Mouse (Mus musculus) kidney, embryonic 16.5 days (tissue): ENCODE results near the gene Chd3. TPM values are rescaled to one million over a fixed set of nuclear protein-coding genes. Genes with fewer than 3 reads are reported as not detected.
A peak's percentile ranks its signal among the peaks of the same experiment; 100 is the strongest.

Source experiments
- ATAC-seq: fragments of 200-750 bp; cut with Nextera tagmentation; 2 replicates; pipeline ENCODE4 v1.8.0; 2017; ENCODE audit warnings: moderate TSS enrichment; ENCODE audit not compliant: low FRiP score, low TSS enrichment
- H3K27ac ChIP-seq: fragments of 300-500 bp; sonication (generic); 2 replicates; pipeline ENCODE4 v1.5.1; 2014; ENCODE audit warnings: low read length
- H3K27me3 ChIP-seq: fragments of 300-500 bp; sonication (generic); 2 replicates; pipeline ENCODE4 v1.6.1; 2014; ENCODE audit warnings: low read length, control low read depth, mixed read lengths; ENCODE audit not compliant: insufficient read depth
- H3K36me3 ChIP-seq: fragments of 300-500 bp; sonication (generic); 2 replicates; pipeline ENCODE4 v1.6.1; 2014; ENCODE audit warnings: low read length, control low read depth, mixed read lengths; ENCODE audit not compliant: insufficient read depth
- H3K4me1 ChIP-seq: fragments of 300-500 bp; sonication (generic); 2 replicates; pipeline ENCODE4 v1.6.1; 2014; ENCODE audit warnings: low read length, control low read depth, mixed read lengths; ENCODE audit not compliant: insufficient read depth
- H3K4me2 ChIP-seq: fragments of 300-500 bp; sonication (generic); replicated peaks from 2 replicates; pipeline ENCODE4 v1.6.1; 2014; ENCODE audit warnings: low read depth, low read length
- H3K4me3 ChIP-seq: fragments of 300-500 bp; sonication (generic); 2 replicates; pipeline ENCODE4 v1.5.1; 2014; ENCODE audit warnings: mild to moderate bottlenecking, low read length
- H3K9ac ChIP-seq: fragments of 300-500 bp; sonication (generic); replicated peaks from 2 replicates; pipeline ENCODE4 v1.6.1; 2014; ENCODE audit warnings: low read length
- H3K9me3 ChIP-seq: fragments of 300-500 bp; sonication (generic); 2 replicates; pipeline ENCODE4 v1.6.1; 2016; ENCODE audit warnings: low read length, control low read depth
- WGBS: fragments of 180-500 bp; shearing (Covaris S2); extraction: QIAGEN DNeasy Blood & Tissue Kit; methylation state at CpG from one replicate; pipeline ENCODE4 v1.1.7; 2014; 5-methylcytosine and 5-hydroxymethylcytosine counted together
- polyA plus RNA-seq: library from polyadenylated mRNA; unstranded; fragments of >200 nt; fragmentation: Nextera tagmentation; extraction: Ambion mirVana; gene quantifications from 2 replicates; pipeline ENCODE4 v1.2.1, GENCODE M21; 2015

The Chd3 gene
- polyA plus RNA-seq, 1 experiment from 2014 or later, result 58.6 TPM

- ATAC-seq, result peak; percentile 10; the same call in 1 of the 2 replicates
- Histone ChIP-seq H3K27me3 (no peaks in the 10 kb centered on the region), H3K36me3 (peaks cover 12% of the 10 kb centered on the region), H3K4me2 (peak overlapping the region; percentile 76), H3K4me3 (peak overlapping the region; percentile 88), H3K4me1 (peaks cover 61% of the 10 kb centered on the region), H3K27ac (peak overlapping the region; percentile 100), H3K9ac (peak overlapping the region; percentile 100), H3K9me3 (no peaks in the 10 kb centered on the region)
- WGBS, result under 1% methylated on average over 22 of the region's 22 CpGs
Observed at GRCm38 (mm10) chr11:69367616-69368355, 1.4 kb downstream of the Chd3 start.

DNA sequence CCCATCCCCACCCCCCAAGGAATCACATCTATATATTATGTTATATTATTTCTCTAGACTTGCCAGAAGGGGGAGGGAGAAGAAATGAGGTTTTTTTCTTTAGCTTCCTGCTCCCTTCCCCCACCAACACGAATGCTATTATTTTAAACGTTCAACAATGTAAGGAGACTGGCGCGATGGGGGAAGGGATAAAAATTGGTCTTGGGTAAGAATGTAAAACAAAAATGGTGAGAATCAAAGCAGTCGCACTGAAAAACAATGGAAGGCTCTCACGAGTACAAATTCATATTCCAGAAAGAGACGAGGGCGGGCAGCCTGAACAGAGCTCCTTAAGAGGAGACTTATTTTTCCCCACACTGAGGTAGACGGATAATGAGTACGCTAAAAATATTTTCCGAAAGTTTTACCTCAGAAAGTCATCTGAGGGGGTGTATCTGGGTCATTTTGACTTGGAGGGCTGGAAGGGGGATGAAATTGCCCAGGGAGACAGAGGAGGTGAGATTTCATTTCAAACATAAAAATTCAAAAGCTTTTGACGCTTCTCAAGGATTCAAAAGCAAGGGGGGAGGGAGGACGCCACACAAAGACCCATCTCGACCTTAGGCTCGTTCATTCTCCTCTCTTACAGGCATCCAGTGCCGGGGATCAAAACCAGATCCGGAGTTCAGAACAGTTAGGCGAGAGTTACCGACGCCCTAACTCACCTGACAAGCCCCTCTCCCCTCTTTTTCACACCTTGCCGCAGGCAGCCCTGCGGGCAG lies 2.2 kb downstream of the Chd3 start:
- peaks cover 15% of the 10 kb centered on the region for H3K36me3 ChIP-seq
- H3K27me3 ChIP-seq, result no peaks in the 10 kb centered on the region
- ATAC-seq, result no peak
- H3K9ac ChIP-seq, result peak overlapping the region; percentile 100
- 0% methylated on average over 22 of the region's 22 CpGs for WGBS
- peak overlapping the region; percentile 100 for H3K27ac ChIP-seq
- H3K4me3 ChIP-seq, result peak overlapping the region; percentile 88
- H3K4me2 ChIP-seq, result peak overlapping the region; percentile 76
- no peaks in the 10 kb centered on the region for H3K9me3 ChIP-seq
- H3K4me1 ChIP-seq, result peaks cover 59% of the 10 kb centered on the region

DNA sequence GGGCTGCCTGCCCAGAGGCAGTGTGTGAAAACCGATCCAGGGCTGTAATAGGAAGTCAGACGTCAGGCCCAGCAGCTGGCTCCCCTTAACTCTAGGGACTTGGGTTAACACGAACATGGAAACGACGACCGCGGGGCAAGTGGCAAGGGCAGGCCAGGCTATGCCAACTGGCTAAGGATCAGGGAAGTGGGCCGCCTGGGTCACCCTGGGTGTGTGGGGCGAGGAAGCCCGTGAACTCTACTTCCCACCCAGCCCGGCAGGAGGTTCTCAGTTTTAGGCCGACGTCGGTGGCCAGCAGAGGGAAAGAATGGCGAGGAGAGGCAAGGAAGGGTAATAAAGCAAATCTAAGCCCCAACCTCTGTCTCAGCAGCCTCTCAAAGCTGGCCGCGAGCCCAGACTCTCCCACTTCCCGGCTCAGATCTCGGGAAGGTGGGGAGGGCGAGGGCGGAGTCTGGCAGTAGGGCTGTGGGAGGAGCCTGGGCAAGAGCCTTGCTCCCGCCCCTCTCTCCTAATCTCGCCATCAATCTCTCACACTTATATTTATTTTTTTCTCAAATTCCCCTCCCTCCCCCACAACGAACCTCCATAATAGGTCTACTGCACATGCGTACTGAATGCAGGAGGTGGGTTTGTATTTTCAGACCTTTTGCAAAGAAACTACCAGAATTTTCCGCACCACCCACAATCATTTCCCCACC lies 2.9 kb downstream of the Chd3 start:
- H3K36me3 ChIP-seq, result peaks cover 22% of the 10 kb centered on the region
- peak overlapping the region; percentile 88 for H3K4me3 ChIP-seq
- ATAC-seq, result peak; percentile 80
- peaks cover 52% of the 10 kb centered on the region for H3K4me1 ChIP-seq
- H3K9me3 ChIP-seq, result no peaks in the 10 kb centered on the region
- WGBS, result 0% methylated on average over 26 of the region's 26 CpGs
- H3K27ac ChIP-seq, result peak overlapping the region; percentile 100
- no peaks in the 10 kb centered on the region for H3K27me3 ChIP-seq
- H3K9ac ChIP-seq, result peak overlapping the region; percentile 81
- peak overlapping the region; percentile 76 for H3K4me2 ChIP-seq

DNA sequence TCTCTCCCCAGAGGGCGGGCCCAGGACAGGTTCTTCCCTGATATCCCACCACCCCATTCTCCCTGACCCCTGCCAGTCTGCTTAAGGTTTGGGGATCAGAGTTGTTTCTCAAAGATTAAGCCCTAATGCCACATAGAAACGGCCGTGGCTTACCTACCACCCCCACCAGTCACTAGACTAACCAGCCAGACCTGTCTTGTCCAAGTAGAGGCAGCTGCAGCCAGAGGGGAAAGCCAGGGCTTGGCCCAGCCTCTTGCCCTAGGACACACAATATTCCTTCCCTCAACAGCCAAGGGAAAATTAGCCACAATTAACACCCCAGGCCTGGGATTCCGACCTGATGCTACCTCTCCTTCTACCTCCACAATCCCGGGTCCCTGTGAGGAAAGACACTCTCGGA lies 3.5 kb downstream of the Chd3 start:
- Histone ChIP-seq H3K4me3 (peak overlapping the region; percentile 88), H3K9ac (peak overlapping the region; percentile 81), H3K27me3 (no peaks in the 10 kb centered on the region), H3K9me3 (no peaks in the 10 kb centered on the region), H3K36me3 (peaks cover 27% of the 10 kb centered on the region), H3K27ac (peak overlapping the region; percentile 100), H3K4me1 (peaks cover 46% of the 10 kb centered on the region), H3K4me2 (peak overlapping the region; percentile 76)
- no peak for ATAC-seq
- WGBS, result 16% methylated on average over 6 of the region's 6 CpGs

DNA sequence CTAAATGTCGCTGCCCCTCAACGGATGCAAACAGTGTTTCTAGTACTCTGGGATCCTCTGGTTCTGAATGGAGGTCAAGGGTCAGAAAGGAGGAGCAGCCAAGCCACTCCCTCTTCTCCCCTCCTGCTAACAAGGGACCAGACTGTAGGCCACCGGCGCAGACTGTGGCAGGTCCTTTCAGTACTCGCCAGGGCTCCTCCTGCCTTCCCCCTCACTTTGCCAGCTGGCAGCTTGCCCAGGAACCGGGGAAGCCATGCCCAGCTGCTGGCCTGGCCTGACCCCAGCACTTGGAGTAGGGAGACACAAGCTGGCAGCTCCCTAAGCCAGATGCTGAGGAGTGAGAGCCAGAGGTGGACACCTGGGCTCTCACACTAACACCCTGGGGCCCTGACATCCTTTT lies 4.3 kb downstream of the Chd3 start:
- no peaks in the 10 kb centered on the region for H3K9me3 ChIP-seq
- H3K36me3 ChIP-seq, result peaks cover 35% of the 10 kb centered on the region
- no peaks in the 10 kb centered on the region for H3K27me3 ChIP-seq
- peak; percentile 71 for ATAC-seq
- H3K4me1 ChIP-seq, result peaks cover 42% of the 10 kb centered on the region
- H3K9ac ChIP-seq, result peak overlapping the region; percentile 81
- H3K4me2 ChIP-seq, result peak overlapping the region; percentile 76
- peak overlapping the region; percentile 100 for H3K27ac ChIP-seq
- H3K4me3 ChIP-seq, result peak overlapping the region; percentile 88
- 0% methylated on average over 6 of the region's 6 CpGs for WGBS

DNA sequence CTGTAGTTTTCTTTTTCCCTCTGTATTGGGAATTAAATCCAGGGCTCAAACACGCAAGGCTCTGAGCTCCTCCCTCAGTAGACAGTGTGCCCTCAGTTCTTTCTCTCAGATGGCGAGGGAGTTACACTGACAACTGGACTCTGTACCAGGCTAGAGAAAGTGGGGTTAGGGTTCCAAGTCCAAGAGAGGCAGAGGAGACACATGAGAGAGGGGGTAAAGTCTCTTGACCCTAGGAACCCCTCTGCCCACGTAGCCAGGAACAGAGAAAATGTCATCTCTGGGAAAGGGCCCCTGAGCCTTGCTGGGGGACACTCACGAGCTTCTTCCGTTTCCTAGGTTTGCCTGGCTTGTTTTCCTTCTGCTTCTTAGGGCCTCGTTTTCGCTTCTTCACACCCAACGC lies 4.8 kb downstream of the Chd3 start:
- Histone ChIP-seq H3K4me3 (peak overlapping the region; percentile 88), H3K27ac (peak overlapping the region; percentile 100), H3K9me3 (no peaks in the 10 kb centered on the region), H3K36me3 (peaks cover 40% of the 10 kb centered on the region), H3K4me1 (peaks cover 39% of the 10 kb centered on the region), H3K27me3 (no peaks in the 10 kb centered on the region), H3K4me2 (peak overlapping the region; percentile 76), H3K9ac (peak overlapping the region; percentile 81; the same call in 1 of the 2 replicates)
- ATAC-seq, result no peak
- WGBS, result 38% methylated on average over 8 of the region's 8 CpGs

DNA sequence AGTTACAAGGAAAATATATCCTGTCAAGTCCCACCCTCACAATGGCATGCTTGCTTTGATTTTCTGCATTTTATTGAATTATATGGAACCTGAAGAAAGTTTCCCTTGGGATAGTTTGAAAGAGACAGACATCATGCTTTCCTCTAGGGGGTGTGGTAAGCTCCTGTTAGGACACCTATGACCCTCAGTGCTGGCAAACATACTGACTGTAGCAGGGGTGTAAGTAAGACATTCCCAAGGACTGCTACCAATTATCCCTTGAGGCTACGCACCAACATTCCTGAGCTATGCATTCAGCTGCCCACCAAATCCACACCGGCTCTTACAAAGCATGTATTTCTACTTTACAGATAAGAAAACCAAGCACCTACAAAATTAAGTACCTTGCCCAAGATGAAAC lies 6.7 kb downstream of the Chd3 start:
- Histone ChIP-seq H3K36me3 (peaks cover 58% of the 10 kb centered on the region), H3K4me2 (no peak overlapping the region), H3K27me3 (no peaks in the 10 kb centered on the region), H3K9ac (no peak overlapping the region), H3K4me3 (no peak overlapping the region), H3K4me1 (peaks cover 35% of the 10 kb centered on the region), H3K27ac (no peak overlapping the region), H3K9me3 (no peaks in the 10 kb centered on the region)
- no peak for ATAC-seq
- 70% methylated on average over 2 of the region's 2 CpGs for WGBS

GRCm38 (mm10) chr11:69362021-69362420 lies 7.2 kb downstream of the Chd3 start:
- Histone ChIP-seq H3K27me3 (no peaks in the 10 kb centered on the region), H3K9ac (0 out of 2 replicates have a peak overlapping the region, but pooled peaks have one; percentile 16), H3K4me1 (peaks cover 31% of the 10 kb centered on the region), H3K4me3 (no peak overlapping the region), H3K27ac (no peak overlapping the region), H3K36me3 (peaks cover 63% of the 10 kb centered on the region), H3K9me3 (no peaks in the 10 kb centered on the region), H3K4me2 (no peak overlapping the region)
- WGBS, result 56% methylated on average over 7 of the region's 7 CpGs
- ATAC-seq, result no peak

GRCm38 (mm10) chr11:69357690-69358089 lies 11.5 kb downstream of the Chd3 start:
- Histone ChIP-seq H3K27ac (no peak overlapping the region), H3K9ac (no peak overlapping the region), H3K4me1 (0 out of 2 replicates have a peak, but pooled peaks cover 3% of the 10 kb centered on the region), H3K9me3 (no peaks in the 10 kb centered on the region), H3K4me2 (no peak overlapping the region), H3K27me3 (no peaks in the 10 kb centered on the region), H3K4me3 (no peak overlapping the region), H3K36me3 (peaks cover 91% of the 10 kb centered on the region)
- WGBS, result 73% methylated on average over 12 of the region's 12 CpGs
- no peak for ATAC-seq
